Mouse (Mus musculus) hindbrain, embryonic 11.5 days (tissue): ENCODE data around the gene Tpp1. TPM values are rescaled to one million over a fixed set of nuclear protein-coding genes. Genes with fewer than 3 reads are reported as not detected.

Experiments
- ATAC-seq: fragments of 200-750 bp; cut with Nextera tagmentation; 2 replicates; pipeline ENCODE4 v1.8.0; 2017; ENCODE audit warnings: mild to moderate bottlenecking, moderate TSS enrichment, moderate library complexity; ENCODE audit not compliant: low FRiP score
- DNase-seq: peaks from one replicate; pipeline ENCODE4 v3.0.0-alpha.2; 2015; ENCODE audit warnings: low spot score
- H3K27ac ChIP-seq: fragments of 300-500 bp; sonication (generic); 2 replicates; pipeline ENCODE4 v1.5.1; 2014; ENCODE audit warnings: mild to moderate bottlenecking, low read depth, low read length
- H3K27me3 ChIP-seq: fragments of 300-500 bp; sonication (generic); 2 replicates; pipeline ENCODE4 v1.6.1; 2014; ENCODE audit warnings: mild to moderate bottlenecking, low read length, moderate library complexity, mixed read lengths; ENCODE audit not compliant: control insufficient read depth, insufficient read depth
- H3K36me3 ChIP-seq: fragments of 300-500 bp; sonication (generic); 2 replicates; pipeline ENCODE4 v1.6.1; 2014; ENCODE audit warnings: mild to moderate bottlenecking, low read length, moderate library complexity, mixed read lengths; ENCODE audit not compliant: control insufficient read depth, insufficient read depth
- H3K4me1 ChIP-seq: fragments of 300-500 bp; sonication (generic); replicated peaks from 2 replicates; pipeline ENCODE4 v1.6.1; 2014; ENCODE audit warnings: low read length, mixed read lengths; ENCODE audit not compliant: control insufficient read depth, insufficient read depth
- H3K4me2 ChIP-seq: fragments of 300-500 bp; sonication (generic); replicated peaks from 2 replicates; pipeline ENCODE4 v1.6.1; 2014; ENCODE audit warnings: mild to moderate bottlenecking, low read depth, low read length
- H3K4me3 ChIP-seq: fragments of 300-500 bp; sonication (generic); 2 replicates; pipeline ENCODE4 v1.5.1; 2014; ENCODE audit warnings: low read depth, low read length
- H3K9ac ChIP-seq: fragments of 300-500 bp; sonication (generic); 2 replicates; pipeline ENCODE4 v1.6.1; 2014; ENCODE audit warnings: low read depth, low read length
- H3K9me3 ChIP-seq: fragments of 300-500 bp; sonication (generic); 2 replicates; pipeline ENCODE4 v1.6.1; 2016; ENCODE audit warnings: low read length; ENCODE audit not compliant: control insufficient read depth
- WGBS: fragments of 180-500 bp; shearing (Covaris S2); extraction: QIAGEN DNeasy Blood & Tissue Kit; methylation state at CpG from one replicate; pipeline ENCODE4 v1.1.7; 2014; 5-methylcytosine and 5-hydroxymethylcytosine counted together
- polyA plus RNA-seq: library from polyadenylated mRNA; unstranded; fragments of >200 nt; fragmentation: Nextera tagmentation; extraction: Ambion mirVana; gene quantifications from 2 replicates; pipeline ENCODE4 v1.2.1, GENCODE M21; 2014

Tpp1 gene
- polyA plus RNA-seq, 1 experiment from 2014 or later, result 43.3 TPM

DNA sequence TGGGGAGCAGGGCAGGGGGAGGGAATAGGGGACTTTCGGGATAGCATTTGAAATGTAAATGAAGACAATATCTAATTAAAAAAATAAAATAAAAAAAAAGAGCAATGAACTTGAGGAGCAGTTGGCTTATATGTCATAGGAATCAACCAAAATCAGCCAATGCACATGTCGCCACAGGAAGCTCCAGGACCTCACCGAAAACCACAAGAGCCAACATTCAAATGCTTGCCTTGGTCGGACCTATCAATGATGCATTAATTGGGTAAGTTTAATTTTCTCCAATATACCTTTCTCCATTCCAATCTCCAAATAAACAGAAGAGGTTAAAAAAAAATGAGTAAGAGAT, 25.1 kb downstream of the Tpp1 start:
- Histone ChIP-seq H3K4me3 (no peak overlapping the region), H3K27ac (no peak overlapping the region), H3K27me3 (no peaks in the 10 kb centered on the region), H3K4me1 (no peaks in the 10 kb centered on the region), H3K36me3 (no peaks in the 10 kb centered on the region), H3K9ac (no peak overlapping the region), H3K4me2 (no peak overlapping the region), H3K9me3 (no peaks in the 10 kb centered on the region)
- DNase-seq, result no peak
- WGBS, result 97% methylated on average over 4 of the region's 4 CpGs
- no peak for ATAC-seq

DNA sequence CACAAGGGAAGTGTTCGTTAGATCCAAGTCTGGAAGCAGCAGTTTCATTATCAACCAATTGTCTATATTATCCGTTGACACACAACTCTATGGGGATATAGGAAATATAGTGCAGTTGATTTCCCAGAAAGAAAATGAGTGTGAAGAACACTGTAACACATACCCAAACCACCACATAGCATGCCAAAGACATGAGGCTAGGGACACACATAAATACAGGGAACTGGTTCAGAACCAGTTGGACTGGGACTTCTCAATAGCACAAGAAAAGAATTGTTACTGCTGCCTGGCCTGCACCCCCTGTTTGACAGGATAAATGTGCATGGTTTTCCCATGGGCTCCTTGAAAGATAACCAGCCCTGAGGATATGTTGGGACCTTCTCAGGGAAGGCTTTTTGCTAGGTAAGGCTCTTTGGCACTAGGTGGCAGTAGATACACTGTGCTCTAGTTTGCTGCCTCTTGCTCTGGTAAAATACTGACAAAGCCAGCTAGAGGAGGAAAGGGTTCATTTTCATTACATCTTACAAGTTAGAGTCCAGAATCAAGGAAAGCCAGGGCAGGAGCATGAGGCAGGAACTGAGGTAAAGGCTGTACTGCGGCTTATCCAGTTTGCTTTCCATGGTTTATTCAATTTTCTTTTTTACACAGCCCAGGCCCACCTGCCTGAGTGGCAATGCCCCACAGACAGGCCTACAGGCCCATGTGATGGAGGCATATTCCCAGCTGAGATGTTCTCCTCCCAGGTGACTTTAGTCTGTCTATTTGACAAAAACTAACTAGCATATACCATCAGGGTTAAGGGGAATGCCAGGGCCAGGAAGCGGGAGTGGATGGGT, 25.7 kb downstream of the Tpp1 start:
- no peak overlapping the region for H3K27ac ChIP-seq
- H3K27me3 ChIP-seq, result no peaks in the 10 kb centered on the region
- H3K4me2 ChIP-seq, result no peak overlapping the region
- no peak overlapping the region for H3K9ac ChIP-seq
- no peaks in the 10 kb centered on the region for H3K36me3 ChIP-seq
- H3K4me3 ChIP-seq, result no peak overlapping the region
- ATAC-seq (peak; percentile 78), DNase-seq (peak; percentile 67)
- H3K9me3 ChIP-seq, result no peaks in the 10 kb centered on the region
- no peaks in the 10 kb centered on the region for H3K4me1 ChIP-seq
- WGBS, result 78% methylated on average over 4 of the region's 4 CpGs

DNA sequence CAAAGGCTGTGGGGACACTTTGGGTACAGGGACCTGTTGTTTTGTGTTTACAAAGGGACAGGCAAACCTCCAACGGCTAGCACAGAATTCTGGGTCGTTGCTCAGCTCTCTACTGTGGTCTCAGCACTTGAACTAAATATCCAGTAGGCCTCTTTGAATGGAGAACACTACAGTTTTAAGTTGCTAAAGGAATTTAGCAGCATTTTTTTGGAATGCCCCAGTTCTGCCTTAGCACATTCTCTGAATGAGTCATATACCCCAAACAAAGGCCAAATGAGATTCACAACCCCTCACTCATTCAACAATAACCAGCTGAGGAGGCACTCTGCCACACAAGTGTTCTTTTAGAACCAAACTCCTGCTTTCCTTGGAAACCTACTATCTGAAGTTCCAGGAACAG, 30.1 kb downstream of the Tpp1 start:
- Histone ChIP-seq H3K4me1 (no peaks in the 10 kb centered on the region), H3K27ac (no peak overlapping the region), H3K4me3 (no peak overlapping the region), H3K27me3 (no peaks in the 10 kb centered on the region), H3K4me2 (no peak overlapping the region), H3K36me3 (no peaks in the 10 kb centered on the region), H3K9ac (no peak overlapping the region), H3K9me3 (no peaks in the 10 kb centered on the region)
- DNase-seq (no peak), ATAC-seq (no peak)
- 81% methylated on average over 2 of the region's 2 CpGs for WGBS

DNA sequence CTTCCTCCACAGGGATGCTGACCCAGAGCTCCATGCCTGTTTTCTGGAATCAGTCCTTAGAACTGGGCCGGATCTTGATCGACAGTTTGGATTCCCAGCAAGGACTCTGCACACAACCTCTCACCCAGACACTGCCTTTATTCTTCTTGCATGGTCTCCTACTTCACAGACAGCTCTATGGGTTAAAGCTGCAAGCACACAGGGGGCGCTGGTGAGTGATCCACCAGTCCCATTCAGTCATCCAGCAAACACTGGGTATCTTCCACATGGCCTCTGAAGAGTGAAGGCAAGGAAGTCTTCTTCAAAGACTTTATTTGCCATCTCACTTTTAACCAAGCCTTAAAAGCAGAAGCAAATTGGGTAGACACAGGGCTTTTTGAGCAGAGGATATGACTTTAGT, 36.7 kb downstream of the Tpp1 start:
- Histone ChIP-seq H3K27ac (no peak overlapping the region), H3K36me3 (no peaks in the 10 kb centered on the region), H3K9me3 (no peaks in the 10 kb centered on the region), H3K4me1 (no peaks in the 10 kb centered on the region), H3K4me2 (no peak overlapping the region), H3K4me3 (no peak overlapping the region), H3K9ac (no peak overlapping the region), H3K27me3 (no peaks in the 10 kb centered on the region)
- DNase-seq, result no peak
- WGBS, result 62% methylated on average over 3 of the region's 3 CpGs
- ATAC-seq, result no peak

DNA sequence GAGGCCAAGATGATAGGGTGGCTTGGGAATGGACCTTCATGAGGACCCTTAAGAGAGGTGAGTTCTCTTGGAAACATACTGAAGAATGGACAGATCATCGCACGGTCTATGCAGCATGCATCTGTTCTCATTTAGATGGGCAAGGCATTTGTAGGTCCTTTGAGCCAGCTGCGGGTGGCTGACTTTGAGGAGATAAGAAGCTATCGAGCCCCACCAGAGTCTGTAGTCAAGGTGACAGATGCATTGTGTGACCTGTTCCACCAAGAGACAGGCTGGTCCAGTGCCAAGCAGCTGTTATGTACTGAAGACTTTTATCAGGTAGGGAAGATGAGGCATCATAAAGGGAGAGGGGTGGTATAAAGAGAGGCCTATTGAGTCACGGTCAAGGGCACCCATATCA, 43.3 kb downstream of the Tpp1 start:
- no peak for ATAC-seq
- H3K4me1 ChIP-seq, result no peaks in the 10 kb centered on the region
- no peak overlapping the region for H3K4me3 ChIP-seq
- H3K9ac ChIP-seq, result no peak overlapping the region
- no peak for DNase-seq
- H3K4me2 ChIP-seq, result no peak overlapping the region
- H3K27me3 ChIP-seq, result no peaks in the 10 kb centered on the region
- H3K27ac ChIP-seq, result no peak overlapping the region
- H3K9me3 ChIP-seq, result no peaks in the 10 kb centered on the region
- no peaks in the 10 kb centered on the region for H3K36me3 ChIP-seq
- WGBS, result 95% methylated on average over 5 of the region's 5 CpGs

DNA sequence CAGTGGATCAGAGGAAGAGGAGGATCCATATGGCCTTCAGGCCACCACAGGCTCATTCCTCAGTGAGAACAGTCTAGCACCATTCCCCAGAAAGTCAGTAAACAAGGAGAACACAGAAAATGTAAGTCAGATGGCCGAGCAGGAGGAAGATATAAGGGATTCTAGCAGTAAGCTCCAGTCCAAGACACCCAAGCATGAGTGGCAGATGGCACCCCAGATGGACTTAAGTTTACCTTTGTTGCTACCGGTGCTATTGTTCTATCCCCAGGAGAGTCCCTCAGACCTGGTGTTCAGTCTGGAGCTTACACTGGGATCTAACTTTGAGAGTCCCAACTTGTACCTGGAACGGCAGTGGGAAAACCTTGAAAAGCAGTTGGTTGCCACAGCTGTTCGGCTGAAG, 48.2 kb downstream of the Tpp1 start:
- Histone ChIP-seq H3K27me3 (no peaks in the 10 kb centered on the region), H3K4me1 (no peaks in the 10 kb centered on the region), H3K4me2 (no peak overlapping the region), H3K4me3 (no peak overlapping the region), H3K36me3 (no peaks in the 10 kb centered on the region), H3K9me3 (no peaks in the 10 kb centered on the region), H3K9ac (no peak overlapping the region), H3K27ac (no peak overlapping the region)
- DNase-seq (no peak), ATAC-seq (no peak)
- WGBS, result 84% methylated on average over 4 of the region's 4 CpGs

DNA sequence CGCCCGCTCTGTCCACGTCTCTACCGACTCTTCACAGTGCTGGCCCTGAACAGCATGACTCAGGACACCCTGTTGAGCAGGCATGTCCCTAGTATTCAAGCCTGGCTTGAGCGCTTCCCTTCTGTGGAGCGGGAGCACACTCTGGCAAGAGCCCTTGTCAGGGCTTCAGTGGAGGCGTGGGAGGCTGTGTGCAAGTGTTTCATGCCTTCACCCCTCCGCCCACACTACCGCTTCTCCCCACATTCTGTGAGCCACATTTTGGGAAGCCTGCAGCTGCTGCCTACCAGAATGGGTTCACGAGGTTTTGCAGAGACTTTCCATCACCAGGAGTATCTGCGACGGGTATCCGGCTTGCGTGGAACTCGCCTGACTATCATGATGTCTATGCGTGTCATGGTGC, 48.9 kb downstream of the Tpp1 start:
- H3K9me3 ChIP-seq, result no peaks in the 10 kb centered on the region
- no peak overlapping the region for H3K27ac ChIP-seq
- no peaks in the 10 kb centered on the region for H3K27me3 ChIP-seq
- H3K9ac ChIP-seq, result no peak overlapping the region
- WGBS, result 81% methylated on average over 16 of the region's 16 CpGs
- DNase-seq (no peak), ATAC-seq (no peak)
- no peak overlapping the region for H3K4me2 ChIP-seq
- H3K4me3 ChIP-seq, result no peak overlapping the region
- H3K36me3 ChIP-seq, result no peaks in the 10 kb centered on the region
- H3K4me1 ChIP-seq, result no peaks in the 10 kb centered on the region

Other genes with a start within 250 kb of the Tpp1 start
- 51.2 and 52.5 TPM in 2 replicates for gene Smpd1, start 197.9 kb downstream of the Tpp1 start, polyA plus RNA-seq
- gene Apbb1, start 170.6 kb downstream of the Tpp1 start, polyA plus RNA-seq, result 94.6 and 112 TPM in 2 replicates
- gene Hpx, start 152.1 kb downstream of the Tpp1 start, polyA plus RNA-seq, result not detected in 2 replicates
- gene Trim3, start 118.7 kb downstream of the Tpp1 start, polyA plus RNA-seq, result 31.2 and 34.3 TPM in 2 replicates
- gene Timm10b, start 112.2 kb downstream of the Tpp1 start, polyA plus RNA-seq, result 146 and 148 TPM in 2 replicates
- 69.7 and 73.2 TPM in 2 replicates for gene Arfip2, start 111.8 kb downstream of the Tpp1 start, polyA plus RNA-seq
- 10.2 and 10.8 TPM in 2 replicates for gene Gm45799, start 111.7 kb downstream of the Tpp1 start, polyA plus RNA-seq
- gene Dnhd1, start 101.4 kb downstream of the Tpp1 start, polyA plus RNA-seq, result 0.85 and 1.2 TPM in 2 replicates
- 252 and 264 TPM in 2 replicates for gene Ilk, start 15.6 kb downstream of the Tpp1 start, polyA plus RNA-seq
- gene Rrp8, start 14.8 kb downstream of the Tpp1 start, polyA plus RNA-seq, result 33.1 and 44.1 TPM in 2 replicates
- 175 and 191 TPM in 2 replicates for gene Taf10, start 7.9 kb downstream of the Tpp1 start, polyA plus RNA-seq
- gene Dchs1, start 35.4 kb upstream of the Tpp1 start, polyA plus RNA-seq, result 15.0 and 17.7 TPM in 2 replicates
- gene Mrpl17, start 58.9 kb upstream of the Tpp1 start, polyA plus RNA-seq, result 274 and 290 TPM in 2 replicates
- gene Gm4070, start 201.7 kb upstream of the Tpp1 start, polyA plus RNA-seq, result 0.17 and 0.36 TPM in 2 replicates